Mouse (Mus musculus) heart, embryonic 12.5 days (tissue): ENCODE data around the gene Cyp26c1. TPM values are rescaled to one million over a fixed set of nuclear protein-coding genes. Genes with fewer than 3 reads are reported as not detected.

ENCODE experiments used
- ATAC-seq: fragments of 200-750 bp; cut with Nextera tagmentation; 2 replicates; pipeline ENCODE4 v1.8.0; 2017; ENCODE audit warnings: moderate TSS enrichment, moderate library complexity; ENCODE audit not compliant: insufficient number of reproducible peaks, low FRiP score
- H3K27ac ChIP-seq: fragments of 300-500 bp; sonication (generic); 2 replicates; pipeline ENCODE4 v1.5.1; 2016; ENCODE audit warnings: mild to moderate bottlenecking, moderate library complexity; ENCODE audit not compliant: poor library complexity, severe bottlenecking
- H3K27me3 ChIP-seq: fragments of 300-500 bp; sonication (generic); replicated peaks from 2 replicates; pipeline ENCODE4 v1.6.1; 2016; ENCODE audit warnings: mild to moderate bottlenecking, moderate library complexity
- H3K36me3 ChIP-seq: fragments of 300-500 bp; sonication (generic); 2 replicates; pipeline ENCODE4 v1.6.1; 2016; ENCODE audit warnings: mild to moderate bottlenecking, moderate library complexity
- H3K4me1 ChIP-seq: fragments of 300-500 bp; sonication (generic); replicated peaks from 2 replicates; pipeline ENCODE4 v1.6.1; 2016; ENCODE audit warnings: mild to moderate bottlenecking
- H3K4me2 ChIP-seq: fragments of 300-500 bp; sonication (generic); 2 replicates; pipeline ENCODE4 v1.6.1; 2016; ENCODE audit warnings: mild to moderate bottlenecking, moderate library complexity
- H3K4me3 ChIP-seq: fragments of 300-500 bp; sonication (generic); 2 replicates; pipeline ENCODE4 v1.5.1; 2016; ENCODE audit warnings: mild to moderate bottlenecking
- H3K9ac ChIP-seq: fragments of 300-500 bp; sonication (generic); 2 replicates; pipeline ENCODE4 v1.6.1; 2016; ENCODE audit warnings: mild to moderate bottlenecking, moderate library complexity
- H3K9me3 ChIP-seq: fragments of 300-500 bp; sonication (generic); replicated peaks from 2 replicates; pipeline ENCODE4 v1.6.1; 2016; ENCODE audit warnings: mild to moderate bottlenecking, moderate library complexity
- WGBS: fragments of 180-500 bp; shearing (Covaris S2); methylation state at CpG from one replicate; pipeline ENCODE4 v1.1.7; 2016; 5-methylcytosine and 5-hydroxymethylcytosine counted together
- polyA plus RNA-seq: library from polyadenylated mRNA; unstranded; fragments of >200 nt; fragmentation: Nextera tagmentation; extraction: Ambion mirVana; gene quantifications from 2 replicates; pipeline ENCODE4 v1.2.1, GENCODE M21; 2016

Cyp26c1 gene
- polyA plus RNA-seq, 1 experiment from 2014 or later = not detected

- no peak overlapping the region for H3K4me2 ChIP-seq
- H3K36me3 ChIP-seq = no peaks in the 10 kb centered on the region
- H3K4me3 ChIP-seq = no peak overlapping the region
- WGBS = 76% methylated on average over 8 of the region's 8 CpGs
- 0 out of 2 replicates have a peak, but pooled peaks cover 3% of the 10 kb centered on the region for H3K9me3 ChIP-seq
- no peak overlapping the region for H3K9ac ChIP-seq
- no peak for ATAC-seq
- no peaks in the 10 kb centered on the region for H3K27me3 ChIP-seq
- H3K4me1 ChIP-seq = no peaks in the 10 kb centered on the region
- H3K27ac ChIP-seq = no peak overlapping the region
These were observed 50.0 kb downstream of the Cyp26c1 start for GRCm38 (mm10) chr19:37735426-37735825.

GRCm38 (mm10) chr19:37738575-37738974, 53.2 kb downstream of the Cyp26c1 start:
- Histone ChIP-seq H3K4me3 (no peak overlapping the region), H3K4me1 (no peaks in the 10 kb centered on the region), H3K27me3 (no peaks in the 10 kb centered on the region), H3K9me3 (no peaks in the 10 kb centered on the region), H3K36me3 (no peaks in the 10 kb centered on the region), H3K4me2 (no peak overlapping the region), H3K27ac (no peak overlapping the region), H3K9ac (no peak overlapping the region)
- ATAC-seq = no peak
- WGBS = 83% methylated on average over 3 of the region's 3 CpGs

DNA sequence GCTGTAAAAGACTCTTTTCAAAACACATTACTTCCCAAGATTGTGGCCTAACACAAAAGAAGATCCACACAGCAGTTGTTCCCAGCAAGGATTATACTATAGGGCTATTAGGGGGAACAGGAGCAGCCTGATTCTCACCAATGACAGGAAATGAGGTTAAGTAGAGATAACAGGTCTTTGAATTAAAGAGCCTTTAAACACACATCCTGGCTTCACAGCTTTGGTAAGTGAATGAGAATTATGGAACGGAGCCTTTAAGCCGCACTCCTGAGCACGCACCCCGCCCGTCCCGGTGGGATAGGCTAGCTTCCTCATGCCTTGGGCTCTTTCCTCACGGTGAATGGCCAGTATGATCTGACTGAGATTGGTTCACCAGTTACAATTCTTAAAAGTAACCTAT, 54.7 kb downstream of the Cyp26c1 start:
- H3K4me3 ChIP-seq = no peak overlapping the region
- WGBS = 45% methylated on average over 7 of the region's 7 CpGs
- no peaks in the 10 kb centered on the region for H3K4me1 ChIP-seq
- no peaks in the 10 kb centered on the region for H3K27me3 ChIP-seq
- H3K36me3 ChIP-seq = no peaks in the 10 kb centered on the region
- H3K9me3 ChIP-seq = no peaks in the 10 kb centered on the region
- H3K27ac ChIP-seq = no peak overlapping the region
- H3K4me2 ChIP-seq = no peak overlapping the region
- no peak for ATAC-seq
- no peak overlapping the region for H3K9ac ChIP-seq

Other genes with a start within 250 kb of the Cyp26c1 start
- gene Exoc6, start 135.2 kb upstream of the Cyp26c1 start, polyA plus RNA-seq = 21.7 and 21.8 TPM in 2 replicates
- gene Cyp26a1, start 12.2 kb downstream of the Cyp26c1 start, polyA plus RNA-seq = 0.70 and 0.92 TPM in 2 replicates